Mouse (Mus musculus) neural tube, embryonic 11.5 days (tissue): ENCODE data around the gene Calm3. TPM values are rescaled to one million over a fixed set of nuclear protein-coding genes. Genes with fewer than 3 reads are reported as not detected.

Experiments used
- ATAC-seq: fragments of 200-750 bp; cut with Nextera tagmentation; 2 replicates; pipeline ENCODE4 v1.8.0; 2017; ENCODE audit warnings: moderate number of reproducible peaks, mild to moderate bottlenecking, moderate TSS enrichment, moderate library complexity; ENCODE audit not compliant: insufficient read depth, low FRiP score, low TSS enrichment
- DNase-seq: peaks from one replicate; pipeline ENCODE4 v3.0.0-alpha.2; 2015; ENCODE audit warnings: low spot score
- H3K27ac ChIP-seq: fragments of 300-500 bp; sonication (generic); 2 replicates; pipeline ENCODE4 v1.5.1; 2014; ENCODE audit warnings: low read depth, mild to moderate bottlenecking, low read length
- H3K27me3 ChIP-seq: fragments of 300-500 bp; sonication (generic); 2 replicates; pipeline ENCODE4 v1.6.1; 2014; ENCODE audit warnings: mild to moderate bottlenecking, low read length, mixed read lengths; ENCODE audit not compliant: control insufficient read depth, insufficient read depth
- H3K36me3 ChIP-seq: fragments of 300-500 bp; sonication (generic); 2 replicates; pipeline ENCODE4 v1.6.1; 2014; ENCODE audit warnings: mild to moderate bottlenecking, low read length, moderate library complexity, mixed read lengths; ENCODE audit not compliant: control insufficient read depth, insufficient read depth
- H3K4me1 ChIP-seq: fragments of 300-500 bp; sonication (generic); 2 replicates; pipeline ENCODE4 v1.6.1; 2014; ENCODE audit warnings: low read length, mixed read lengths; ENCODE audit not compliant: control insufficient read depth, insufficient read depth
- H3K4me2 ChIP-seq: fragments of 300-500 bp; sonication (generic); 2 replicates; pipeline ENCODE4 v1.6.1; 2014; ENCODE audit warnings: low read depth, mild to moderate bottlenecking, moderate library complexity
- H3K4me3 ChIP-seq: fragments of 300-500 bp; sonication (generic); 2 replicates; pipeline ENCODE4 v1.5.1; 2014; ENCODE audit warnings: low read depth, low read length
- H3K9ac ChIP-seq: fragments of 300-500 bp; sonication (generic); 2 replicates; pipeline ENCODE4 v1.6.1; 2014; ENCODE audit warnings: mild to moderate bottlenecking, low read length
- H3K9me3 ChIP-seq: fragments of 300-500 bp; sonication (generic); 2 replicates; pipeline ENCODE4 v1.6.1; 2016; ENCODE audit warnings: low read length; ENCODE audit not compliant: control insufficient read depth
- WGBS: fragments of 180-500 bp; shearing (Covaris S2); extraction: QIAGEN DNeasy Blood & Tissue Kit; methylation state at CpG from one replicate; pipeline ENCODE4 v1.1.7; 2014; 5-methylcytosine and 5-hydroxymethylcytosine counted together
- polyA plus RNA-seq: library from polyadenylated mRNA; unstranded; fragments of >200 nt; fragmentation: Nextera tagmentation; extraction: Ambion mirVana; gene quantifications from 2 replicates; pipeline ENCODE4 v1.2.1, GENCODE M21; 2014

Gene Calm3
- polyA plus RNA-seq, 1 experiment from 2014 or later, result 263 TPM

- Histone ChIP-seq H3K4me1 (peaks cover 30% of the 10 kb centered on the region), H3K9ac (peak overlapping the region; percentile 39), H3K4me2 (peak overlapping the region; percentile 42), H3K27me3 (peaks cover 28% of the 10 kb centered on the region), H3K4me3 (no peak overlapping the region), H3K27ac (peak overlapping the region; percentile 9), H3K9me3 (peaks cover 2% of the 10 kb centered on the region; the same call in 1 of the 2 replicates), H3K36me3 (peaks cover 6% of the 10 kb centered on the region)
- 1% methylated on average over 23 of the region's 23 CpGs for WGBS
- ATAC-seq (no peak), DNase-seq (peak; percentile 82)
Measured at GRCm38 (mm10) chr7:16890944-16891343, 33.0 kb downstream of the Calm3 start.

DNA sequence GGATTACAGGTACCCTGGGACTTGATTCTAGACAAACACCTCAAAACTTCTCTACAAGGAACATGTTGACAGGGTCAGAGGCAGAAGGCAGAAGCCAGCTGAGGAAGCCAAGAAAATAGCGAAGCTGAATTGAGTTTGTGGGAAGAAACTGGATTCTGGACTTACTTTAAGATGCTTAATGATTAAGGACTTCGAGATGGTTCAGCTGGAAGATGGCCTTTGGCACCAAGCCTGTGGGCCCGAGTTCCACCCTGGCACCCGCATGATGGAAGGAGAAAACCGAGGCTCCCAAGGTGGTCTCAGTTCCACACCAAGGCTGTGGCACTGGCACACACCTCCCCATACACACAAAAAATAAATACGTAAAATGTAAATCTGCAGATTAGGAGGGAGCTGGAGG, 33.4 kb downstream of the Calm3 start:
- peak overlapping the region; percentile 9 for H3K27ac ChIP-seq
- H3K9me3 ChIP-seq, result peaks cover 4% of the 10 kb centered on the region; the same call in 1 of the 2 replicates
- peaks cover 32% of the 10 kb centered on the region for H3K27me3 ChIP-seq
- 44% methylated on average over 6 of the region's 6 CpGs for WGBS
- DNase-seq (no peak), ATAC-seq (no peak)
- peak overlapping the region; percentile 39 for H3K9ac ChIP-seq
- no peak overlapping the region for H3K4me3 ChIP-seq
- peak overlapping the region; percentile 42 for H3K4me2 ChIP-seq
- H3K4me1 ChIP-seq, result peaks cover 29% of the 10 kb centered on the region
- peaks cover 10% of the 10 kb centered on the region for H3K36me3 ChIP-seq

DNA sequence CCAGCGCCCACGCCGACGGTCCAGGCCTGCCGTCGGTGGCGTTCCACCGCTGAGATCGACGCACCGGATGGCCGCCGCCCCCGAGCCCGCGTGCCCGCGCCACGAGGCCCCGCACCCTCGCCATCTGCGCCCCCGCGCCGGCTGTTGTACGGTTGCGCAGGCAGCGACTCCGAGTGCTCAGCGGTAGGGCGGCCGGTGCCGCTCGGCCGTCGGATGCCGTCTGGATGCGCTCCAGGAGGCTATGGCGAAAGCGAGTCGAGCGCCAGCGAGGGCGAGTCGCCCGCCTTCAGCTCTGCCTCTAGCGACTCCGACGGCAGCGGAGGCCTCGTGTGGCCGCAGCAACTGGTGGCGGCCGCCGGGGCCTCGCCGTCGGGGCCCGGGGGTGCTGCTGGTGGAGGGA, 38.0 kb downstream of the Calm3 start:
- ATAC-seq, result no peak
- Histone ChIP-seq H3K27ac (no peak overlapping the region), H3K9me3 (peaks cover 4% of the 10 kb centered on the region; the same call in 1 of the 2 replicates), H3K4me3 (peak overlapping the region; percentile 31), H3K4me2 (no peak overlapping the region; the same call in 1 of the 2 replicates), H3K36me3 (peaks cover 25% of the 10 kb centered on the region), H3K9ac (no peak overlapping the region), H3K4me1 (peaks cover 5% of the 10 kb centered on the region), H3K27me3 (peaks cover 29% of the 10 kb centered on the region)
- DNase-seq, result no peak
- WGBS, result 43% methylated on average over 58 of the region's 59 CpGs

DNA sequence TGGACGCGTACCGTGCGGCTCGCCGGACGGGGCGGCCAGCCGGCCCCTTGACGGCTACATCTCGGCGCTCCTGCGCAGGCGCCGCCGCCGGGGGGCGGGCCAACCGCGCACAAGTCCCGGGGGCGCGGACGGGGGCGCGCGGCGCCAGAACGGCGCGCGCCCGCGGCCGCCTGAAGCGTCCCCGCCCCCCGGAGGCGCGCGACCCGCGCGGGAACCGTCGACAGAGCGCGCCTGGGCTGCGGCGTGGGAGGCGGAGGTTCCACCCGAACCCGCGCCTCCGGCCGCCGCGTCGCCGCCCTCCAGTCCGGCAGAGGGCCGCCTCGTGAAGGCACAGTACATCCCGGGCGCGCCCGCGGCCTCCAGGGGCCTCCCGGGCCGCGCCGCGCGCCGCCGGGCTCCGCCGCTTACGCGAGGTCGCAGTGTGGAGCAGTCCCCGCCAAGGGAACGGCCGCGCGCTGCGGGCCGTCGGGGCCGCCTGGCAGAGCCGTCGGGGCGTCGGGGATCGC, 38.6 kb downstream of the Calm3 start:
- 12% methylated on average over 76 of the region's 95 CpGs for WGBS
- peaks cover 7% of the 10 kb centered on the region for H3K4me1 ChIP-seq
- DNase-seq (peak; percentile 42), ATAC-seq (no peak)
- peaks cover 4% of the 10 kb centered on the region; the same call in 1 of the 2 replicates for H3K9me3 ChIP-seq
- peaks cover 29% of the 10 kb centered on the region for H3K27me3 ChIP-seq
- H3K4me3 ChIP-seq, result peak overlapping the region; percentile 31
- peak overlapping the region; percentile 26 for H3K4me2 ChIP-seq
- peaks cover 25% of the 10 kb centered on the region for H3K36me3 ChIP-seq
- H3K27ac ChIP-seq, result no peak overlapping the region
- H3K9ac ChIP-seq, result no peak overlapping the region

GRCm38 (mm10) chr7:16884334-16884733, 39.6 kb downstream of the Calm3 start:
- H3K9ac ChIP-seq, result no peak overlapping the region
- DNase-seq (no peak), ATAC-seq (no peak)
- H3K27me3 ChIP-seq, result peaks cover 29% of the 10 kb centered on the region
- H3K9me3 ChIP-seq, result peaks cover 4% of the 10 kb centered on the region; the same call in 1 of the 2 replicates
- H3K27ac ChIP-seq, result no peak overlapping the region
- no peak overlapping the region for H3K4me2 ChIP-seq
- peaks cover 25% of the 10 kb centered on the region for H3K36me3 ChIP-seq
- WGBS, result 39% methylated on average over 4 of the region's 4 CpGs
- H3K4me1 ChIP-seq, result peaks cover 10% of the 10 kb centered on the region
- no peak overlapping the region for H3K4me3 ChIP-seq

GRCm38 (mm10) chr7:16883162-16883561, 40.8 kb downstream of the Calm3 start:
- no peak overlapping the region for H3K9ac ChIP-seq
- H3K27me3 ChIP-seq, result peaks cover 29% of the 10 kb centered on the region
- no peak overlapping the region for H3K4me2 ChIP-seq
- peaks cover 25% of the 10 kb centered on the region for H3K36me3 ChIP-seq
- H3K27ac ChIP-seq, result no peak overlapping the region
- peaks cover 4% of the 10 kb centered on the region; the same call in 1 of the 2 replicates for H3K9me3 ChIP-seq
- H3K4me3 ChIP-seq, result no peak overlapping the region
- DNase-seq (no peak), ATAC-seq (no peak)
- 94% methylated on average over 6 of the region's 6 CpGs for WGBS
- peaks cover 10% of the 10 kb centered on the region for H3K4me1 ChIP-seq

GRCm38 (mm10) chr7:16880615-16881014, 43.3 kb downstream of the Calm3 start:
- H3K27ac ChIP-seq, result peak overlapping the region; percentile 96
- H3K9ac ChIP-seq, result peak overlapping the region; percentile 38
- peaks cover 15% of the 10 kb centered on the region for H3K36me3 ChIP-seq
- 4% methylated on average over 5 of the region's 5 CpGs for WGBS
- H3K4me3 ChIP-seq, result no peak overlapping the region
- peaks cover 19% of the 10 kb centered on the region for H3K27me3 ChIP-seq
- H3K4me1 ChIP-seq, result peaks cover 15% of the 10 kb centered on the region
- H3K9me3 ChIP-seq, result no peaks in the 10 kb centered on the region
- peak overlapping the region; percentile 18; the same call in 1 of the 2 replicates for H3K4me2 ChIP-seq
- DNase-seq (no peak), ATAC-seq (no peak)

- H3K27ac ChIP-seq, result peak overlapping the region; percentile 96
- ATAC-seq, result peak; percentile 52
- DNase-seq, result peak; percentile 88
- peaks cover 15% of the 10 kb centered on the region for H3K4me1 ChIP-seq
- no peaks in the 10 kb centered on the region for H3K9me3 ChIP-seq
- no peak overlapping the region for H3K4me3 ChIP-seq
- H3K4me2 ChIP-seq, result peak overlapping the region; percentile 18; the same call in 1 of the 2 replicates
- WGBS, result 11% methylated on average over 9 of the region's 9 CpGs
- peak overlapping the region; percentile 38 for H3K9ac ChIP-seq
- H3K36me3 ChIP-seq, result peaks cover 9% of the 10 kb centered on the region
- H3K27me3 ChIP-seq, result peaks cover 13% of the 10 kb centered on the region
Measured at GRCm38 (mm10) chr7:16879796-16880547, 43.9 kb downstream of the Calm3 start.

DNA sequence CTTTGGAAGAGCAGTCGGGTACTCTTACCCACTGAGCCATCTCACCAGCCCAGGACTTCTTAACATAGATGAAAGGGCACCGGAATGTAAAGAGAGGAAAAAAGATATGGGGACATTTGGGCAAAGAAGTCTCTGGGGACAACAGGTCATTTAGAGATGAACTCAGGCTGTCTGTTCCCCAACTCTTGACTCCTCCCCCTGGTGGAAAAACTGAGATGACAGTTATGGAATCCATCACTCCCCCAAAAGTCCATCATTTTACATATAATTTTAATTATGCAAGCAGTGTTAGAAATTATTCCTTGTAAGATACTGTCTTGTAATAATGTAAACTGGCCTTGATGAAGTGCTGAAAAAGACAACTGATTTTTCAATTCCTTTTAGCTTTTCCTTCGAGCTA, 46.2 kb downstream of the Calm3 start:
- H3K9me3 ChIP-seq, result no peaks in the 10 kb centered on the region
- H3K27me3 ChIP-seq, result no peaks in the 10 kb centered on the region
- no peak overlapping the region for H3K4me2 ChIP-seq
- no peak overlapping the region for H3K9ac ChIP-seq
- H3K36me3 ChIP-seq, result no peaks in the 10 kb centered on the region
- no peak overlapping the region for H3K27ac ChIP-seq
- H3K4me3 ChIP-seq, result no peak overlapping the region
- peaks cover 15% of the 10 kb centered on the region for H3K4me1 ChIP-seq
- WGBS, result 85% methylated on average over 3 of the region's 3 CpGs
- no peak for DNase-seq
- ATAC-seq, result no peak
